Mouse (Mus musculus) embryonic facial prominence, embryonic 14.5 days (tissue): ENCODE results near the gene Gtf3c5. TPM values are rescaled to one million over a fixed set of nuclear protein-coding genes. Genes with fewer than 3 reads are reported as not detected.

Experiments
- ATAC-seq: fragments of 200-750 bp; cut with Nextera tagmentation; 2 replicates; pipeline ENCODE4 v1.8.0; 2017; ENCODE audit warnings: low read depth, moderate number of reproducible peaks, moderate TSS enrichment
- DNase-seq: peaks from one replicate; pipeline ENCODE4 v3.0.0-alpha.2; 2015; ENCODE audit warnings: low spot score
- H3K27ac ChIP-seq: fragments of 300-500 bp; sonication (generic); replicated peaks from 2 replicates; pipeline ENCODE4 v1.5.1; 2014; ENCODE audit warnings: low read depth, mild to moderate bottlenecking, low read length, moderate library complexity
- H3K27me3 ChIP-seq: fragments of 300-500 bp; sonication (generic); replicated peaks from 2 replicates; pipeline ENCODE4 v1.6.1; 2014; ENCODE audit warnings: low read length; ENCODE audit not compliant: control insufficient read depth, insufficient read depth
- H3K36me3 ChIP-seq: fragments of 300-500 bp; sonication (generic); 2 replicates; pipeline ENCODE4 v1.6.1; 2014; ENCODE audit warnings: low read length, mixed read lengths; ENCODE audit not compliant: control insufficient read depth, insufficient read depth
- H3K4me1 ChIP-seq: fragments of 300-500 bp; sonication (generic); 2 replicates; pipeline ENCODE4 v1.6.1; 2014; ENCODE audit warnings: antibody characterized with exemption, low read length; ENCODE audit not compliant: control insufficient read depth, insufficient read depth
- H3K4me2 ChIP-seq: fragments of 300-500 bp; sonication (generic); 2 replicates; pipeline ENCODE4 v1.6.1; 2014; ENCODE audit warnings: low read depth, mild to moderate bottlenecking, low read length, moderate library complexity, mixed read lengths
- H3K4me3 ChIP-seq: fragments of 300-500 bp; sonication (generic); 2 replicates; pipeline ENCODE4 v1.5.1; 2014; ENCODE audit warnings: low read depth, mild to moderate bottlenecking, low read length
- H3K9ac ChIP-seq: fragments of 300-500 bp; sonication (generic); 2 replicates; pipeline ENCODE4 v1.6.1; 2014; ENCODE audit warnings: low read depth, mild to moderate bottlenecking, low read length, moderate library complexity, mixed read lengths
- H3K9me3 ChIP-seq: fragments of 300-500 bp; sonication (generic); 2 replicates; pipeline ENCODE4 v1.6.1; 2016; ENCODE audit warnings: low read length; ENCODE audit not compliant: control insufficient read depth
- WGBS: fragments of 180-500 bp; shearing (Covaris S2); extraction: QIAGEN DNeasy Blood & Tissue Kit; methylation state at CpG from one replicate; pipeline ENCODE4 v1.1.7; 2014; 5-methylcytosine and 5-hydroxymethylcytosine counted together
- polyA plus RNA-seq: library from polyadenylated mRNA; unstranded; fragments of >200 nt; fragmentation: Nextera tagmentation; extraction: Ambion mirVana; gene quantifications from 2 replicates; pipeline ENCODE4 v1.2.1, GENCODE M21; 2014

Gene Gtf3c5
- polyA plus RNA-seq, 1 experiment from 2014 or later = 23.7 TPM

- Histone ChIP-seq H3K4me1 (peaks cover 65% of the 10 kb centered on the region), H3K9me3 (no peaks in the 10 kb centered on the region), H3K4me3 (peak overlapping the region; percentile 75; the same call in 1 of the 2 replicates), H3K36me3 (peaks cover under 1% of the 10 kb centered on the region; the same call in 1 of the 2 replicates), H3K27me3 (no peaks in the 10 kb centered on the region), H3K9ac (no peak overlapping the region; the same call in 1 of the 2 replicates), H3K27ac (peak overlapping the region; percentile 95; the same call in 1 of the 2 replicates), H3K4me2 (peak overlapping the region; percentile 67)
- no peak for DNase-seq
- ATAC-seq = no peak
- 55% methylated on average over 4 of the region's 4 CpGs for WGBS
Observed at GRCm38 (mm10) chr2:28536166-28536565, 47.4 kb downstream of the Gtf3c5 start.

- Histone ChIP-seq H3K4me1 (peaks cover 70% of the 10 kb centered on the region), H3K9me3 (no peaks in the 10 kb centered on the region), H3K27ac (peak overlapping the region; percentile 95), H3K4me3 (peak overlapping the region; percentile 75), H3K9ac (peak overlapping the region; percentile 83), H3K27me3 (no peaks in the 10 kb centered on the region), H3K4me2 (peak overlapping the region; percentile 67), H3K36me3 (no peaks in the 10 kb centered on the region; the same call in 1 of the 2 replicates)
- WGBS = 18% methylated on average over 7 of the region's 7 CpGs
- ATAC-seq (no peak), DNase-seq (no peak)
Observed at GRCm38 (mm10) chr2:28535650-28536049, 47.9 kb downstream of the Gtf3c5 start.

GRCm38 (mm10) chr2:28535263-28535540 is 48.3 kb downstream of the Gtf3c5 start:
- peak overlapping the region; percentile 83 for H3K9ac ChIP-seq
- no peak for ATAC-seq
- H3K4me2 ChIP-seq = peak overlapping the region; percentile 67
- 14% methylated on average over 4 of the region's 4 CpGs for WGBS
- no peaks in the 10 kb centered on the region; the same call in 1 of the 2 replicates for H3K36me3 ChIP-seq
- H3K4me3 ChIP-seq = peak overlapping the region; percentile 75
- H3K27ac ChIP-seq = peak overlapping the region; percentile 95
- H3K4me1 ChIP-seq = peaks cover 74% of the 10 kb centered on the region
- DNase-seq = no peak
- no peaks in the 10 kb centered on the region for H3K27me3 ChIP-seq
- no peaks in the 10 kb centered on the region for H3K9me3 ChIP-seq

GRCm38 (mm10) chr2:28534436-28535262 is 48.9 kb downstream of the Gtf3c5 start:
- no peaks in the 10 kb centered on the region for H3K27me3 ChIP-seq
- H3K9me3 ChIP-seq = no peaks in the 10 kb centered on the region
- peak overlapping the region; percentile 75 for H3K4me3 ChIP-seq
- H3K36me3 ChIP-seq = no peaks in the 10 kb centered on the region
- ATAC-seq (peak; percentile 62), DNase-seq (peak; percentile 92)
- peak overlapping the region; percentile 95 for H3K27ac ChIP-seq
- peaks cover 78% of the 10 kb centered on the region for H3K4me1 ChIP-seq
- H3K4me2 ChIP-seq = peak overlapping the region; percentile 67
- 13% methylated on average over 9 of the region's 11 CpGs for WGBS
- H3K9ac ChIP-seq = peak overlapping the region; percentile 83

- ATAC-seq = no peak
- Histone ChIP-seq H3K27me3 (no peaks in the 10 kb centered on the region), H3K4me2 (peak overlapping the region; percentile 67), H3K36me3 (no peaks in the 10 kb centered on the region), H3K4me1 (peaks cover 71% of the 10 kb centered on the region), H3K4me3 (peak overlapping the region; percentile 75), H3K9ac (peak overlapping the region; percentile 83), H3K9me3 (no peaks in the 10 kb centered on the region), H3K27ac (peak overlapping the region; percentile 95)
- no peak for DNase-seq
- WGBS = 39% methylated on average over 7 of the region's 7 CpGs
Observed at GRCm38 (mm10) chr2:28533901-28534435, 49.6 kb downstream of the Gtf3c5 start.

GRCm38 (mm10) chr2:28532938-28533771 is 50.4 kb downstream of the Gtf3c5 start:
- H3K9me3 ChIP-seq = no peaks in the 10 kb centered on the region
- 6% methylated on average over 18 of the region's 49 CpGs for WGBS
- peak overlapping the region; percentile 67 for H3K4me2 ChIP-seq
- no peaks in the 10 kb centered on the region for H3K36me3 ChIP-seq
- peak overlapping the region; percentile 83 for H3K9ac ChIP-seq
- peak; percentile 96 for DNase-seq
- no peaks in the 10 kb centered on the region for H3K27me3 ChIP-seq
- peak; percentile 95 for ATAC-seq
- peaks cover 63% of the 10 kb centered on the region for H3K4me1 ChIP-seq
- H3K27ac ChIP-seq = peak overlapping the region; percentile 95
- H3K4me3 ChIP-seq = peak overlapping the region; percentile 75

- no peaks in the 10 kb centered on the region for H3K36me3 ChIP-seq
- H3K4me3 ChIP-seq = no peak overlapping the region
- H3K27ac ChIP-seq = no peak overlapping the region
- no peaks in the 10 kb centered on the region for H3K9me3 ChIP-seq
- H3K27me3 ChIP-seq = no peaks in the 10 kb centered on the region
- no peak overlapping the region for H3K4me2 ChIP-seq
- WGBS = 53% methylated on average over 7 of the region's 7 CpGs
- peaks cover 51% of the 10 kb centered on the region for H3K4me1 ChIP-seq
- ATAC-seq (no peak), DNase-seq (peak; percentile 63)
- no peak overlapping the region; the same call in 1 of the 2 replicates for H3K9ac ChIP-seq
Observed at GRCm38 (mm10) chr2:28530311-28530710, 53.2 kb downstream of the Gtf3c5 start.

- no peaks in the 10 kb centered on the region for H3K27me3 ChIP-seq
- peak overlapping the region; percentile 25; the same call in 1 of the 2 replicates for H3K9ac ChIP-seq
- no peak for ATAC-seq
- WGBS = 79% methylated on average over 4 of the region's 4 CpGs
- H3K4me2 ChIP-seq = no peak overlapping the region
- peaks cover 47% of the 10 kb centered on the region for H3K4me1 ChIP-seq
- DNase-seq = no peak
- H3K4me3 ChIP-seq = no peak overlapping the region
- no peaks in the 10 kb centered on the region for H3K9me3 ChIP-seq
- H3K27ac ChIP-seq = no peak overlapping the region
- H3K36me3 ChIP-seq = no peaks in the 10 kb centered on the region
Observed at GRCm38 (mm10) chr2:28529856-28530255, 53.7 kb downstream of the Gtf3c5 start.
